Mouse (Mus musculus): ENCODE measurements at regions not wholly inside any gene's neighbourhood (a gene's known extent, or its start where the extent isn't known, plus 50 kb on each side); places are given as distances from the start of the nearest gene placed in this dataset.

DNA sequence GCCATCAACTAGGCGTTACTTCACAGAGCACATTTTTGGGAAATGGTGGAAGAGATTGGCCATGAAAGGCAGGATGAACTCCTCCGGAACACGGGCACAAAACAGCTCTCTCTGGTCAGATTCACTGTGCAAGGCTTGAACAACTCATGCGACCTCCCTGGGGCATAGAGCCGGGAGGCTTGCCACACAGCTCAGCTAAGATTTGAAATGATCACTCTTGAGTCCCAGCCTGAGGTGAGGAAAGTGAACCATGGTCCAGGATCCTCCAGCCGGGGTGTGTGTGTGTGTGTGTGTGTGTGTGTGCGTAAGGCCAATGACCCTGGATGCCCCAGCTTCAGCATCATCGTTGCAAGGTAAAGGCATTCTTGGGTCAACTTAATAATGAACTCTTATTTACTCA, 237.5 kb downstream of the Gm45692 start:
- no peak for DNase-seq (ENCODE audit: low spot score)

- DNase-seq (ENCODE audit: low spot score) = peak; percentile 64
Measured at GRCm38 (mm10) chr8:26358711-26359136, 239.4 kb downstream of the Gm45692 start.

DNA sequence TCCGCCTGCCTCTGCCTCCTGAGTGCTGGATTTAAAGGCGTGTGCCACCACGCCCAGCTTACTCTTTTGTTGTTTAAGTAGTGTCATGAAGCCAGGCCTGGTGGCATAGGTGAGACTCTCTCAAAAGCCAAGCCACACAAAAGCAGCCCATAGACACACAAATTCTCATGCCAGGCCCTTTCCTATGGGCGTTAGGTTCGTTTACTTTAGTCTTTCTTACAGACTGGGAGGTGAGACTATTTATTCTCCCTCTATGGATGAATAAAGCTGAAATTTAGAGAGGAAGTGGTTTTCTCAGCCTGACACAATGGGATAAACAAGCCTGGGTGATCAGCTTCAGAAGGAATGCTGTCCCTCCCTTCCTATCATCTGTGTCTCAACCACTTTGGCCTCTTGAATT, 243.0 kb downstream of the Gm45692 start:
- no peak for DNase-seq (ENCODE audit: low spot score)

GRCm38 (mm10) chr8:26363616-26364015, 244.3 kb downstream of the Gm45692 start:
- no peak for DNase-seq (ENCODE audit: low spot score)

DNA sequence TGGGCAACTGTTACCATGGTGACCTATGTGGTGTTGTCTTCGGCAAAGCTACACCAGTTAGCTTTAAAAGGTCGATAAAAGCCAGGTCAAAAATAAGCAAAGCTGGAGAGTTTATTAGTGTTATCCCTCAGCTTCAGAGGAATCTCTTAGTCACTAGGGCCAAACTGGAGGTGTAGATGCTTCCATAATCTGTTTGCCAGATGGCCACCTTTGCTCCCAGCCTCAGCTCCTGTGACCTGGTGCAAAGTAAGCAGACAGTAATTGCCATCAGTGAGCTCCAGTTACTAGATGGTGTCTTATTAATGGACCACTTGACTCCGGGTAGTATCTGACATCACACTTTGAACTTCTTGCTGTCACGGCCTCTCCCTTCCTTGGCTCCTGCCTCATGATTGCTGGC, 245.3 kb downstream of the Gm45692 start:
- no peak for DNase-seq (ENCODE audit: low spot score)

DNA sequence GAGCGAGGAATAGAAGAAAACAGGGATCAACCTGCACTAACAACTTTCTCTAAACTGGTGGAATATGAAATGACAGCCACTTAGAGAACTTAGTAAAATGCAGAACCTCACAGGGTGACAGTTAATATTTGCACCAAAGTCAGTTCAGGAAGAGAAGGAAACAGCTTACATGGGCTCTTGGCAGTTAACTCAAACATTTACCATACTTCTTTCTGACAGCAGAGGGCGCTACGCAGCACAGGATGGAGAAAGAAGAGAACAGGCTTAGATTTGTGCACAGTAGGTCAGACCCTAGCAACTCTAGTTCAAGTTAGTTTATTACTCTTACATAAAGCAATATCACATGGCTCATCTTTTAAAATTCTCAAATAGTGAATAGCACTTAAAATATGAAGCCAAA, 261.3 kb downstream of the Gm45692 start:
- peak; percentile 57 for DNase-seq (ENCODE audit: low spot score)

GRCm38 (mm10) chr8:26382426-26382825, 263.1 kb downstream of the Gm45692 start:
- DNase-seq (ENCODE audit: low spot score) = no peak

GRCm38 (mm10) chr8:26383886-26384285, 264.6 kb downstream of the Gm45692 start:
- DNase-seq (ENCODE audit: low spot score) = no peak

- peak; percentile 12 for DNase-seq (ENCODE audit: low spot score)
Measured at GRCm38 (mm10) chr8:26384305-26384993, 265.1 kb downstream of the Gm45692 start.

DNA sequence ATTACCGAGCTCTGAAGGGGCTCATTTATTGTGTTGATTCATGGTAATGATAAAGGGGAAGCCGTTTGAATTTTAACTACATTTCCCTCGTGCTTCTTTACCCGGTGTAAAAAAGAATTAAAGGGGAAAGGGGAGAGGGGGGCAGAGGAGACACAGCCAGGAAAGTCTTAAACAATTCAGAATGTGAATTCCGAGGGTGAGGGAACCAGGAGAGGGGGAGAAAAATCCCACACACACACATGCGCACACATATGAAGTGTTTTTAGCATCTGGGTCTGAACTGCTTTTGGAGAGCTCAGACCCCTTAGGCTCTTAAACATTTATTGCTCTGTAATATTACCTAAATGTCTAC, 265.6 kb downstream of the Gm45692 start:
- DNase-seq (ENCODE audit: low spot score) = no peak

DNA sequence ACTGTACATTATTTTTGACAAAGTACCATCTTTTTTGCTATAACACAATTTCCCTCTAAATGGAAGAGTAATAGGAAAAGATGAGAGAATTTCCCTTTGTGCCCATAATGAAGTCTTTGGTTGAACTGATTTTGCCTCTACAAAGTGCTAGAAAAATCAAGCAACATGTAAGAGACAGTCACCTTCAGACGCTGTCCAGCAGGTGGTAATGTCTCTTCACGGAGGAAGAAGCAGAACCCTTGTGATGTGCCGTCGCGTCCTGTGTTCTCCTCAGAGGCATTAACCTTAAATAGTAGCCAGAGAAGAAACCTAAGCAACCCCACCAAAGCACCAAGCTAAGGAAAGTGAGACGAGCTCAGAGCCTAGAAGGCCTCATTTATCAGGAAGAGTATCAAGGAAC, 275.7 kb downstream of the Gm45692 start:
- no peak for DNase-seq (ENCODE audit: low spot score)

DNA sequence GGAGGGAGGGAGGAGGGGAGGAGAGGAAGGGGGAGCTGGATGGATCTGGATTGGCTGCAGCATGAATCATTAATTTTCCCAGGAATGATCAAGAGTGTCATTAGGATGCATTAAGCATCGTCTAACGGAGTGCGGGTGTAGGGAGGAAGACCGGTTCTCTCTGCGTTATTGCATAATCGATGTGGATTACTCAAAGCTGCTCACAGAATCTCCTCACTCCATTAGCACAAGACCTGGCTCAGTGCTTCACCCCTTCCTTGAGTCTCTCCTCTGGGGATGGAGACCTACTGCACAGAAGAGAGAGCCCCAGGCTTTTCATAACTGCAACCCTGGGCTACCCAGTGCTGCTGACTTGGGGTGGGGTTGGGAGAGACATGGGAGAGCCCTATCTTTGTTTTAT, 300.7 kb downstream of the Gm45692 start:
- DNase-seq (ENCODE audit: low spot score) = no peak

DNA sequence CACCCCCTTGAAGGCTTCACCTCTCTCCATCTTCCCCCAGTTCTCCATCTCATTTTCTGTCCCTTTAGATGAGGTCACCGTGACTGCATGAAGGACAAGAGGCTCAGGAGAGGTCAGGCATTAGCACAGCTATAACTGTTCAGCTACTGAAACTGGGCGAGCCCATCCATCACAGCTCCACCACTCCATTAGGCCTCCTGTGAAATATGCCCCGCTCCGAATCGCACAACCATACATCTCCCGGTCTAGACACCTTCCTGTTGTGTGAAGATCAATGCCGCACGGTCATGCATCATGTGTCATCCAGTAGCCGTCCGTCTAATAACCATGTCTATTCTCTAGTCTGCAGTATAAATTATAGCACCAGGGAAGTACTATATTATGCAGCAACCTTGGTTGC, 301.2 kb downstream of the Gm45692 start:
- DNase-seq (ENCODE audit: low spot score) = no peak

- no peak for DNase-seq (ENCODE audit: low spot score)
Measured at GRCm38 (mm10) chr8:26427311-26427710, 308.0 kb downstream of the Gm45692 start.

GRCm38 (mm10) chr8:26429751-26430327, 310.5 kb downstream of the Gm45692 start:
- DNase-seq (ENCODE audit: low spot score) = no peak

- no peak for DNase-seq (ENCODE audit: low spot score)
Measured at GRCm38 (mm10) chr8:26432161-26432919, 313.0 kb downstream of the Gm45692 start.

DNA sequence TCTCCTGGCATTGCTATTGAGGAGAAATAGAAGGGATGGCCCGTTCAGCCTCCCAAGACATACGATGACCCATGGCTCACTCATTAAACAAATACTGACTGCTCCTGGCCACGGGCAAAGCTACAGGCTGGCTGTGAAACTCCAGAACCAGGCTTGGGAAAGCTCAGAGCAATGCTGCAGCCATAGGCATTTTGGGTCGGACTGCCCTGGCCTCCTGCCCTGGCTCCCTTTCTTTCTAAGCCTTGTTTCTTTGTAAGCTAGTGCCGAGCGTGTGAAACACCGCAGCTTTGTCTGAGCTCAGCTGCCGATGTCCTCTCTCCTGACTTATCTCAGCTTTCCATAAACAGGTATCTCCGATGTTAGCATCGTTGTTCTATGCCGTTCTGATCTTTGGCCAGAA, 316.9 kb downstream of the Gm45692 start:
- DNase-seq (ENCODE audit: low spot score) = no peak

GRCm38 (mm10) chr8:26437571-26437970, 318.2 kb downstream of the Gm45692 start:
- DNase-seq (ENCODE audit: low spot score) = no peak

DNA sequence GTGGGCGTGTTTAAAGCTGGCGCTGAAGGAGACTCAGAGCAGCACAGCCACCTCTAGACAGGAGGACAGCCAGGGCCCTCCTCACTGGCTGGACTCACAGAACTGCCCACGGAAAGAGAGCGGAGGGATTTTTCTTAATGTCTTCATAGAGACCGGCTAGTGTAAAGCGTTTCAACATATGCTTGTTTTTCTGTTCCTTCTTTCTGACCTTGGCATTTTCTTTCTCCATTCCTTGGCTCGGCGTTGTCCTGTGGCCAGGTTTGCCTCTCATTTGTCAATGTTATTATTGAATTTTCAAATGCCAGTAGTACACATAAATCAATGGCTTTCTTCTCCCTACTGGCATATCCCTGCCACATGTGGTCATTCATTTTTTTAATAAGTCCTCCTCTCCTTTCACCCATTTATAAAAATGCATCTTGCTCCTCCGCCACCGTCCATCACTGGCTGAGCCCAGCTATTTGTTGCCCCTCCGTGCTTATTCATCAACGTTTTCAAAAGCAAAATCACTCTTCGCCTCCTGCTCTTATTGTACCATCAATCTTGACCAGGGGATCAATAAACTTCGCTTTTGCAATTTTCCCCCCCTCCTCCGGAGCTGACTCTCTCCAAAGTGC, 319.0 kb downstream of the Gm45692 start:
- no peak for DNase-seq (ENCODE audit: low spot score)

DNA sequence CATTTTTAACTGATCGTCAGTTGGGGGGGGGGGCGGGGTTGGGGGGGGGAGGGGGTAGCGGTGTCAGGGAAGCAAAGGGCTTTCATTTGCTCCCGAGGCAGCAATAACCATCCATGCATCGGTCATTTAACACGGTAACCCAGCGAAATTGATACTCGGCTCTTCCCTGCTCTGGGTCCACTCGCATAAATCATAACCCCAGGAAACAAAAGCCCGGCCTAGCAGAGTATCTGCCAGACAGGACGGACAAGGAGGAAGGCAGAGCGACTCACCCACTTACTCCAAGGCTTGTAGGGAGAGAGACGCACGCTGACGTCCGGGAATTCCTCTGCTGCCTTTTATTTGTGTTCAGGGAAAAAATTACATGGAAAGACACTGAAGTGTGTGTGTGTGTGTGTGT, 319.5 kb downstream of the Gm45692 start:
- DNase-seq (ENCODE audit: low spot score) = no peak

- peak; percentile 20 for DNase-seq (ENCODE audit: low spot score)
Measured at GRCm38 (mm10) chr8:26441268-26442030, 322.1 kb downstream of the Gm45692 start.

DNA sequence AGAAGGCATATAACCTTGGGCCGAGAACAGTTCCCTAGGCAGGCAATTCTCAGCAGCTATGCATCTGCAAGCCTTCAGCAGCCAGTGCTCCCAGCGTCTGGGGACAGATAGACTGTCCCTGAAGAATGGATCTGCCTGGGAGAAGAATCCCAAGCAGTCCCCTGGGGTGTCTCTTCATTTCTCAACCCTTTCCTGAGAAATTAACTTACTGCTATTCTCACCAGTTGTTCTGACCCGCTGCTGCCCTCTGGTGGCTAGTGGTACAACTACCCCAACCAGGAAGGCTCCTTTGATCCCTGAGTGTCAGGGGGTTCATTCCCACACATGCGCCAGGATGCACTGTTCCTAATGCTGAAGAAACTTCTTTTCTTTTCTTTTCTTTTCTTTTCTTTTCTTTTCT, 323.7 kb downstream of the Gm45692 start:
- peak; percentile 63 for DNase-seq (ENCODE audit: low spot score)
